Mouse (Mus musculus): Measurements from ENCODE around the gene Fmr1. TPM values are rescaled to one million over a fixed set of nuclear protein-coding genes. Genes with fewer than 3 reads are reported as not detected.

Fmr1 gene
- polyA plus RNA-seq, 1 experiment: 39.3 TPM

DNA sequence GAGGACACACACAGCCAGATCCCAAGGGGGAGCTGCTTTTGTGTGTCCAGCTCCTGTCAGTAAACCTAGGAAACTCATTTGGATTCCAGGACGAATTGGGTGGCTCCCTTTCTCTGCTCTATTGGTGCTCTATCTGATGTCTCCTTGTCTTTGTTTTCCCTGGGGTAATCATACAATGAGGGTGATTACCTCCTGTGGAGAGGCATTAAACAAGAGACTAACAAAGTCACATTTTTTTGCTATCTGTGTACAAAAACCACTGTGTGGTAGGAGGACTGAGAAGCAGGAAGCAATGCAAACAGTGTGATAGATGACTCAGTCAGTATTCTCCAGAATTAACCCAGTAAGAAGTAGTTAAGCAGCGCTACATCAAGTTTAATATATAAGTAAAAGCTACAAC, 61.7 kb downstream of the Fmr1 start:
- DNase-seq: no peak
- TF ChIP-seq POLR2A (IDR thresholded peaks at IDR 0.05; ENCODE audit: borderline replicate concordance, insufficient read depth, low read length) (no peak), CTCF (IDR thresholded peaks at IDR 0.05; ENCODE audit: borderline replicate concordance, insufficient read depth, low read depth, low read length) (no peak)
- H3K27me3 ChIP-seq (ENCODE audit: control insufficient read depth, insufficient read depth, low read length): no peaks in the 10 kb centered on the region
- no peaks in the 10 kb centered on the region for H3K4me1 ChIP-seq (ENCODE audit: control insufficient read depth, insufficient read depth, low read length)
- 48% methylated on average over 2 of the region's 2 CpGs for WGBS
- no peak overlapping the region for H3K4me3 ChIP-seq (replicated peaks; ENCODE audit: insufficient read depth, low read depth, low read length)
- no peak overlapping the region for H3K27ac ChIP-seq (ENCODE audit: insufficient read depth, low read length)

DNA sequence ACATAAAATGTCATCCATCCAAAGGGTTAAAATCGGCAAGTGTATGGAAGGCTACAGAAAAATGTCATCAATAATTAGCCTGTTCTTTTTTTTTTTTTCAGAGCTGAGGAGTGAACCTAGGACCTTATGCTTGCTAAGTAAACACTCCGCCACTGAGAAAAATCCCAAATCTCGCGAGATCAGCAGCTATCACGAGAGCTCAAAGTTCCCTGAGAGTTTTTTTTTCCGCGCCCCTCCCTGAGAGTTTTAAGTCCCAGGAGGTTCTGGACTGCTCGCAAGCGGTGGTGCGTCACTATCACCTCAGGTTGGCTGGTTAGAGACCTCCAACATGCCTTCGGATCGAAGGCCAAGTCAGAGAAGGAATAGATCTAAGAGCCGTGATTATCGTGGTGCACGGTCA, 83.3 kb downstream of the Fmr1 start, which contains the start of gene Fmr1nb:
Gene Fmr1nb (plus strand): TSS at position 234 of the 400 bp plus-strand sequence.
- H3K4me1 ChIP-seq (ENCODE audit: control insufficient read depth, insufficient read depth, low read length): no peaks in the 10 kb centered on the region
- no peaks in the 10 kb centered on the region for H3K27me3 ChIP-seq (ENCODE audit: control insufficient read depth, insufficient read depth, low read length)
- WGBS: 92% methylated on average over 15 of the region's 15 CpGs
- H3K27ac ChIP-seq (ENCODE audit: insufficient read depth, low read length): no peak within 1 kb of the TSS
- no peak for DNase-seq
- H3K4me3 ChIP-seq (replicated peaks; ENCODE audit: insufficient read depth, low read depth, low read length): no peak within 1 kb of the TSS
- TF ChIP-seq CTCF (IDR thresholded peaks at IDR 0.05; ENCODE audit: borderline replicate concordance, insufficient read depth, low read depth, low read length): no peak
- no peak for TF ChIP-seq POLR2A (IDR thresholded peaks at IDR 0.05; ENCODE audit: borderline replicate concordance, insufficient read depth, low read length)

Other genes with a start within 250 kb of the Fmr1 start
- gene Fmr1nb, start 83.3 kb downstream of the Fmr1 start, polyA plus RNA-seq (2012; rRNA removed): 0.15 TPM in 1 of 2 replicates, not detected in the other
- 0.29 and 0.43 TPM in 2 replicates for gene Gm14698, start 142.6 kb downstream of the Fmr1 start, polyA plus RNA-seq (2012; rRNA removed)
- gene Gm6812, start 214.5 kb downstream of the Fmr1 start, polyA plus RNA-seq (2012; rRNA removed): not detected in 2 replicates

All from cerebellum, adult 2 months (tissue).